Mouse (Mus musculus): ENCODE results near the gene Kansl1. TPM values are rescaled to one million over a fixed set of nuclear protein-coding genes. Genes with fewer than 3 reads are reported as not detected.
A peak's percentile ranks its signal among the peaks of the same experiment; 100 is the strongest.

The Kansl1 gene
- total RNA-seq, 2 experiments from 2014 or later: 18.1 to 18.6 TPM

- DNase-seq: no peak
Observed at GRCm38 (mm10) chr11:104309377-104310225, 159.1 kb downstream of the Kansl1 start.

- peak; percentile 27 for DNase-seq
Observed at GRCm38 (mm10) chr11:104307136-104307535, 161.5 kb downstream of the Kansl1 start.

- no peak for DNase-seq
Observed at GRCm38 (mm10) chr11:104306483-104306882, 162.2 kb downstream of the Kansl1 start.

- DNase-seq: no peak
Observed at GRCm38 (mm10) chr11:104305711-104306110, 162.9 kb downstream of the Kansl1 start.

GRCm38 (mm10) chr11:104303088-104303960 lies 165.3 kb downstream of the Kansl1 start:
- no peak for DNase-seq

GRCm38 (mm10) chr11:104302628-104303027 lies 166.0 kb downstream of the Kansl1 start:
- no peak for DNase-seq

- no peak for DNase-seq
Observed at GRCm38 (mm10) chr11:104297671-104298070, 171.0 kb downstream of the Kansl1 start.

- no peak for DNase-seq
Observed at GRCm38 (mm10) chr11:104295656-104296055, 173.0 kb downstream of the Kansl1 start.

GRCm38 (mm10) chr11:104295145-104295544 lies 173.5 kb downstream of the Kansl1 start:
- DNase-seq: no peak

- DNase-seq: no peak
Observed at GRCm38 (mm10) chr11:104293241-104293640, 175.4 kb downstream of the Kansl1 start.

- no peak for DNase-seq
Observed at GRCm38 (mm10) chr11:104292443-104293220, 176.0 kb downstream of the Kansl1 start.

- peak; percentile 32 for DNase-seq
Observed at GRCm38 (mm10) chr11:104289199-104290031, 179.2 kb downstream of the Kansl1 start.

- DNase-seq: no peak
Observed at GRCm38 (mm10) chr11:104288835-104289198, 179.8 kb downstream of the Kansl1 start.

GRCm38 (mm10) chr11:104287113-104287512 lies 181.5 kb downstream of the Kansl1 start:
- no peak for DNase-seq

Small RNA genes lying within 50 kb of the gene (microRNA-seq; reads per million reads assigned to microRNA genes)
- 0 reads per million in 2 experiments for gene Gm47315 (ENCODE audit: borderline replicate concordance in 2 of 2)

Other genes starting within 250 kb of the Kansl1 start
- gene Mapt, start 237.5 kb downstream of the Kansl1 start, total RNA-seq (2021): 10 to 100 TPM; 52.5 to 58.5 TPM
- 10 to 100 TPM; 24.5 to 25.0 TPM for gene Cdc27, start 81.8 kb upstream of the Kansl1 start, total RNA-seq (2021)
- gene Myl4, start 81.8 kb upstream of the Kansl1 start, total RNA-seq (2021): 10 to 100 TPM in 1 of 2 experiments, 1 to 10 TPM in 1; 9.0 to 10.6 TPM
- 1 to 10 TPM; 1.2 to 1.7 TPM for gene Itgb3, start 139.1 kb upstream of the Kansl1 start, total RNA-seq (2021)
- gene Gm11639, start 216.8 kb upstream of the Kansl1 start, total RNA-seq (2021): under 1 TPM in 1 of 2 experiments, not detected in 1; 0.03 TPM